Mouse (Mus musculus): ENCODE measurements around the gene R3hdml.

Gene R3hdml

GRCm38 (mm10) chr2:163493031-163493430 is 913 bp downstream of the R3hdml start:
- Histone ChIP-seq H3K36me3 (ENCODE audit: control insufficient read depth, insufficient read depth, low read length, poor library complexity, severe bottlenecking) (no peaks in the 10 kb centered on the region), H3K27me3 (ENCODE audit: control insufficient read depth, insufficient read depth, low read length, poor library complexity, severe bottlenecking) (no peaks in the 10 kb centered on the region)
- DNase-seq (ENCODE audit: low read depth, low spot score) = no peak

GRCm38 (mm10) chr2:163493976-163494375 is 1.9 kb downstream of the R3hdml start:
- DNase-seq (ENCODE audit: low read depth, low spot score) = no peak
- Histone ChIP-seq H3K36me3 (ENCODE audit: control insufficient read depth, insufficient read depth, low read length, poor library complexity, severe bottlenecking) (no peaks in the 10 kb centered on the region), H3K27me3 (ENCODE audit: control insufficient read depth, insufficient read depth, low read length, poor library complexity, severe bottlenecking) (no peaks in the 10 kb centered on the region)

- DNase-seq (ENCODE audit: low read depth, low spot score) = no peak
- Histone ChIP-seq H3K27me3 (ENCODE audit: control insufficient read depth, insufficient read depth, low read length, poor library complexity, severe bottlenecking) (no peaks in the 10 kb centered on the region), H3K36me3 (ENCODE audit: control insufficient read depth, insufficient read depth, low read length, poor library complexity, severe bottlenecking) (no peaks in the 10 kb centered on the region)
These were observed 2.3 kb downstream of the R3hdml start for GRCm38 (mm10) chr2:163494456-163494855.

- DNase-seq (ENCODE audit: low read depth, low spot score) = no peak
These were observed 10.1 kb downstream of the R3hdml start for GRCm38 (mm10) chr2:163502219-163502618.

GRCm38 (mm10) chr2:163503191-163503590 is 11.1 kb downstream of the R3hdml start:
- no peaks in the 10 kb centered on the region for H3K36me3 ChIP-seq (ENCODE audit: control insufficient read depth, insufficient read depth, low read length, poor library complexity, severe bottlenecking)

More at GRCm38 (mm10) chr2:163502219-163502618, 10.1 kb downstream of the R3hdml start:
- H3K36me3 ChIP-seq (ENCODE audit: control insufficient read depth, insufficient read depth, low read length, poor library complexity, severe bottlenecking) = no peaks in the 10 kb centered on the region
- no peaks in the 10 kb centered on the region for H3K27me3 ChIP-seq (ENCODE audit: control insufficient read depth, insufficient read depth, low read length, poor library complexity, severe bottlenecking)

GRCm38 (mm10) chr2:163506300-163507004 is 14.3 kb downstream of the R3hdml start, which contains the start of gene Hnf4a:
Gene Hnf4a, plus strand, starts transcription at chr2:163506808.
- Histone ChIP-seq H3K36me3 (ENCODE audit: control insufficient read depth, insufficient read depth, low read length, poor library complexity, severe bottlenecking) (no peaks in the 10 kb centered on the region), H3K27me3 (ENCODE audit: control insufficient read depth, insufficient read depth, low read length, poor library complexity, severe bottlenecking) (no peaks in the 10 kb centered on the region)
- DNase-seq (ENCODE audit: low read depth, low spot score) = no peak

More at GRCm38 (mm10) chr2:163503191-163503590, 11.1 kb downstream of the R3hdml start:
- H3K27me3 ChIP-seq (ENCODE audit: control insufficient read depth, insufficient read depth, low read length, poor library complexity, severe bottlenecking) = no peaks in the 10 kb centered on the region
- no peak for DNase-seq (ENCODE audit: low read depth, low spot score)

- DNase-seq (ENCODE audit: low read depth, low spot score) = no peak
- no peaks in the 10 kb centered on the region for H3K36me3 ChIP-seq (ENCODE audit: control insufficient read depth, insufficient read depth, low read length, poor library complexity, severe bottlenecking)
These were observed 33.7 kb downstream of the R3hdml start for GRCm38 (mm10) chr2:163525761-163526243.

GRCm38 (mm10) chr2:163527497-163527896 is 35.4 kb downstream of the R3hdml start:
- no peaks in the 10 kb centered on the region for H3K36me3 ChIP-seq (ENCODE audit: control insufficient read depth, insufficient read depth, low read length, poor library complexity, severe bottlenecking)
- H3K27me3 ChIP-seq (ENCODE audit: control insufficient read depth, insufficient read depth, low read length, poor library complexity, severe bottlenecking) = no peaks in the 10 kb centered on the region
- no peak for DNase-seq (ENCODE audit: low read depth, low spot score)

More at GRCm38 (mm10) chr2:163525761-163526243, 33.7 kb downstream of the R3hdml start:
- H3K27me3 ChIP-seq (ENCODE audit: control insufficient read depth, insufficient read depth, low read length, poor library complexity, severe bottlenecking) = no peaks in the 10 kb centered on the region

- H3K36me3 ChIP-seq (ENCODE audit: control insufficient read depth, insufficient read depth, low read length, poor library complexity, severe bottlenecking) = no peaks in the 10 kb centered on the region
- no peaks in the 10 kb centered on the region for H3K27me3 ChIP-seq (ENCODE audit: control insufficient read depth, insufficient read depth, low read length, poor library complexity, severe bottlenecking)
- DNase-seq (ENCODE audit: low read depth, low spot score) = no peak
These were observed 38.3 kb downstream of the R3hdml start for GRCm38 (mm10) chr2:163530418-163530817.

- peak; percentile 81 for DNase-seq (ENCODE audit: low read depth, low spot score)
- Histone ChIP-seq H3K27me3 (ENCODE audit: control insufficient read depth, insufficient read depth, low read length, poor library complexity, severe bottlenecking) (no peaks in the 10 kb centered on the region), H3K36me3 (ENCODE audit: control insufficient read depth, insufficient read depth, low read length, poor library complexity, severe bottlenecking) (no peaks in the 10 kb centered on the region)
These were observed 39.8 kb downstream of the R3hdml start for GRCm38 (mm10) chr2:163531917-163532316.

- DNase-seq (ENCODE audit: low read depth, low spot score) = no peak
- Histone ChIP-seq H3K27me3 (ENCODE audit: control insufficient read depth, insufficient read depth, low read length, poor library complexity, severe bottlenecking) (no peaks in the 10 kb centered on the region), H3K36me3 (ENCODE audit: control insufficient read depth, insufficient read depth, low read length, poor library complexity, severe bottlenecking) (no peaks in the 10 kb centered on the region)
These were observed 41.1 kb downstream of the R3hdml start for GRCm38 (mm10) chr2:163533226-163533625.

- DNase-seq (ENCODE audit: low read depth, low spot score) = peak; percentile 89
- H3K27me3 ChIP-seq (ENCODE audit: control insufficient read depth, insufficient read depth, low read length, poor library complexity, severe bottlenecking) = no peaks in the 10 kb centered on the region
- H3K36me3 ChIP-seq (ENCODE audit: control insufficient read depth, insufficient read depth, low read length, poor library complexity, severe bottlenecking) = no peaks in the 10 kb centered on the region
These were observed 42.9 kb downstream of the R3hdml start for GRCm38 (mm10) chr2:163534958-163535524.

- no peaks in the 10 kb centered on the region for H3K27me3 ChIP-seq (ENCODE audit: control insufficient read depth, insufficient read depth, low read length, poor library complexity, severe bottlenecking)
- DNase-seq (ENCODE audit: low read depth, low spot score) = no peak
- no peaks in the 10 kb centered on the region for H3K36me3 ChIP-seq (ENCODE audit: control insufficient read depth, insufficient read depth, low read length, poor library complexity, severe bottlenecking)
These were observed 45.3 kb downstream of the R3hdml start for GRCm38 (mm10) chr2:163537443-163537842.

- DNase-seq (ENCODE audit: low read depth, low spot score) = no peak
- H3K27me3 ChIP-seq (ENCODE audit: control insufficient read depth, insufficient read depth, low read length, poor library complexity, severe bottlenecking) = no peaks in the 10 kb centered on the region
- no peaks in the 10 kb centered on the region for H3K36me3 ChIP-seq (ENCODE audit: control insufficient read depth, insufficient read depth, low read length, poor library complexity, severe bottlenecking)
These were observed 46.3 kb downstream of the R3hdml start for GRCm38 (mm10) chr2:163538410-163538809.

GRCm38 (mm10) chr2:163539321-163540040 is 47.4 kb downstream of the R3hdml start:
- Histone ChIP-seq H3K36me3 (ENCODE audit: control insufficient read depth, insufficient read depth, low read length, poor library complexity, severe bottlenecking) (no peaks in the 10 kb centered on the region), H3K27me3 (ENCODE audit: control insufficient read depth, insufficient read depth, low read length, poor library complexity, severe bottlenecking) (no peaks in the 10 kb centered on the region)
- DNase-seq (ENCODE audit: low read depth, low spot score) = no peak
